Mouse (Mus musculus) bone marrow macrophage, adult 2 months (primary cell): ENCODE results near the gene Akp3.

Source experiments
- CTCF ChIP-seq: IDR thresholded peaks from 2 replicates; pipeline ENCODE4 v1.5.1; 2012; ENCODE audit warnings: low read depth, mild to moderate bottlenecking, low read length, moderate library complexity
- POLR2A ChIP-seq: IDR thresholded peaks from 2 replicates; pipeline ENCODE4 v1.6.1; 2012; ENCODE audit warnings: mild to moderate bottlenecking, low read depth, low read length, borderline replicate concordance

- no peak for TF ChIP-seq POLR2A
- TF ChIP-seq CTCF: no peak
Observed at GRCm38 (mm10) chr1:87175852-87176292, 51.1 kb downstream of the Akp3 start.
